Mouse (Mus musculus) intestine, embryonic 14.5 days (tissue): ENCODE data around the gene Rcbtb1. TPM values are rescaled to one million over a fixed set of nuclear protein-coding genes. Genes with fewer than 3 reads are reported as not detected.

Experiments
- ATAC-seq: fragments of 200-750 bp; cut with Nextera tagmentation; replicated peaks from 2 replicates; pipeline ENCODE4 v1.8.0; 2017; ENCODE audit warnings: low read depth, moderate number of reproducible peaks, moderate TSS enrichment, moderate library complexity; ENCODE audit not compliant: low FRiP score, low TSS enrichment
- DNase-seq: peaks from one replicate; pipeline ENCODE4 v3.0.0-alpha.2; 2018; ENCODE audit warnings: low spot score
- H3K27ac ChIP-seq: fragments of 300-500 bp; sonication (generic); 2 replicates; pipeline ENCODE4 v1.5.1; 2014; ENCODE audit warnings: low read depth, mild to moderate bottlenecking, control low read depth
- H3K27me3 ChIP-seq: fragments of 300-500 bp; sonication (generic); replicated peaks from 2 replicates; pipeline ENCODE4 v1.6.1; 2014; ENCODE audit warnings: low read length, control low read depth; ENCODE audit not compliant: control insufficient read depth, insufficient read depth
- H3K36me3 ChIP-seq: fragments of 300-500 bp; sonication (generic); 2 replicates; pipeline ENCODE4 v1.6.1; 2014; ENCODE audit warnings: low read length, control low read depth; ENCODE audit not compliant: control insufficient read depth, insufficient read depth
- H3K4me1 ChIP-seq: fragments of 300-500 bp; sonication (generic); replicated peaks from 2 replicates; pipeline ENCODE4 v1.6.1; 2014; ENCODE audit warnings: low read length, control low read depth, mixed read lengths; ENCODE audit not compliant: control insufficient read depth, insufficient read depth
- H3K4me2 ChIP-seq: fragments of 300-500 bp; sonication (generic); 2 replicates; pipeline ENCODE4 v1.6.1; 2014; ENCODE audit warnings: low read length
- H3K4me3 ChIP-seq: fragments of 300-500 bp; sonication (generic); 2 replicates; pipeline ENCODE4 v1.5.1; 2014; ENCODE audit warnings: low read depth, low read length, control low read depth, mixed read lengths
- H3K9ac ChIP-seq: fragments of 300-500 bp; sonication (generic); 2 replicates; pipeline ENCODE4 v1.6.1; 2014; ENCODE audit warnings: mild to moderate bottlenecking, low read length
- H3K9me3 ChIP-seq: fragments of 300-500 bp; sonication (generic); 2 replicates; pipeline ENCODE4 v1.6.1; 2016; ENCODE audit warnings: low read length, control low read depth; ENCODE audit not compliant: control insufficient read depth
- WGBS: fragments of 180-500 bp; shearing (Covaris S2); extraction: QIAGEN DNeasy Blood & Tissue Kit; methylation state at CpG from one replicate; pipeline ENCODE4 v1.1.7; 2014; 5-methylcytosine and 5-hydroxymethylcytosine counted together
- polyA plus RNA-seq: library from polyadenylated mRNA; unstranded; fragments of >200 nt; fragmentation: Nextera tagmentation; extraction: Ambion mirVana; gene quantifications from 2 replicates; pipeline ENCODE4 v1.2.1, GENCODE M21; 2014

Gene Rcbtb1
- polyA plus RNA-seq, result 69.3 and 76.2 TPM in 2 replicates

GRCm38 (mm10) chr14:59200711-59201603, at the start of gene Rcbtb1:
Rcbtb1 (plus strand) TSS chr14:59201209.
- ATAC-seq (peak; percentile 96), DNase-seq (peak; percentile 94)
- H3K27me3 ChIP-seq, result no peaks in the 10 kb centered on the region
- peak within 1 kb of the TSS; percentile 83 for H3K4me2 ChIP-seq
- no peaks in the 10 kb centered on the region for H3K36me3 ChIP-seq
- H3K4me3 ChIP-seq, result peak within 1 kb of the TSS; percentile 57
- peak within 1 kb of the TSS; percentile 92 for H3K27ac ChIP-seq
- H3K9me3 ChIP-seq, result no peaks in the 10 kb centered on the region
- H3K4me1 ChIP-seq, result peaks cover 23% of the 10 kb centered on the region
- peak within 1 kb of the TSS; percentile 76 for H3K9ac ChIP-seq
- WGBS, result under 1% methylated on average over 82 of the region's 96 CpGs

DNA sequence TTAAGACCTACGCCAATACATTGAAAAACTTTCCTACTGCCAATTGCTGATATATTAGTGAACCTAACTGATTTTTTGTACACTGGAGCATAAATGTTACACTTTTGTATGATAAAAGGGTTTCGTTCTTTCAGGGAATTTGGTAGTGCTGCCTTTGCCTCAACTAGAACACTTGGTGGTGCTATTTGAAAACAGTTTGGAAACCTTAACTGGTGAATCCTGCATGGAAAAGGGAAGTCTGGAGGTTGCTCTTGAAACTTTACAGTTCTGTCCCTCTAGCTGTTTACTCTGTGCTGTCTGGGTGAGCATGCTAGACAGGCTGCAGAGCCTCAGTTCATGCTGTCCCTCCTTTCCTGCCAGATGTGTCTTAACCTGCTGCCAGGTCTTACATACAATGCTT, 45.4 kb upstream of the Rcbtb1 start:
- DNase-seq, result no peak
- no peak overlapping the region for H3K4me2 ChIP-seq

DNA sequence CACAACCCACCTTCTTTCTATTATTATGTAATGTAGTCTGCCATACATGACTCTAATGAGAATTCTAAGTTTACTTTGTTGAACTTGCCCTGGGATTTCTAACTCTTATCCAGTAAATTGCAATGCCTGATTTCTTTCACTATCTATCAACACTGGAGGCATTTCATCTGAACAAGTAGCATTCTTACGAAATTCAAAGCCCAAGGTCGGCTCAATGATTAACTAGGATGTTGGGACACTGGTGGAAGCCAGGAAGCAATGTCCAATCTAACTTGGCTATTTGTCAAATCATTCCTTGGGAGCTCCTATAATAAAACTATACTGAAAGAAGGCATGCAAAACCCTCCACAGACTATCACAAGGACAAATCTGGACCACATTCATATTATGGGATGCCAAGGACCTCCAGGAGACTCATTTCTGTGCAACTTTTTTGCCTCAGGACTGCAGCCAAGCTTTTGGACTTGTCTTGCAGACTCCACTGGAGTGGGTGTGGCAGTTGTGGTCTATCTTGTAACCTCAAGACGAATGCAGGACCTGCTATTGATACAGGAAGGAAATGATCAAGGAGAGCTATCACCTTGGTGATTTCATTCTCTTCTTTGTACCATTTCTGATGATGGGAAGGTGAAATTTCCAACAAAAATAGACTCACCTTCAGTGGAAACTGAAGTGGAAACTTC, 43.9 kb upstream of the Rcbtb1 start:
- H3K36me3 ChIP-seq, result no peaks in the 10 kb centered on the region
- no peaks in the 10 kb centered on the region for H3K27me3 ChIP-seq
- no peak overlapping the region for H3K27ac ChIP-seq
- DNase-seq (peak; percentile 55), ATAC-seq (no peak)
- 55% methylated on average over 3 of the region's 3 CpGs for WGBS
- no peak overlapping the region for H3K9ac ChIP-seq
- H3K4me3 ChIP-seq, result no peak overlapping the region
- no peaks in the 10 kb centered on the region for H3K9me3 ChIP-seq
- no peak overlapping the region for H3K4me2 ChIP-seq
- H3K4me1 ChIP-seq, result no peaks in the 10 kb centered on the region

More for the DNA sequence above, 45.4 kb upstream of the Rcbtb1 start:
- H3K9ac ChIP-seq, result no peak overlapping the region
- no peak overlapping the region for H3K4me3 ChIP-seq
- H3K9me3 ChIP-seq, result no peaks in the 10 kb centered on the region
- no peaks in the 10 kb centered on the region for H3K36me3 ChIP-seq
- H3K27me3 ChIP-seq, result no peaks in the 10 kb centered on the region
- no peak for ATAC-seq
- no peak overlapping the region for H3K27ac ChIP-seq
- WGBS, result 71% methylated on average over 2 of the region's 2 CpGs
- H3K4me1 ChIP-seq, result no peaks in the 10 kb centered on the region

- Histone ChIP-seq H3K27me3 (no peaks in the 10 kb centered on the region), H3K4me2 (no peak within 1 kb of the TSS), H3K27ac (no peak within 1 kb of the TSS), H3K4me1 (no peaks in the 10 kb centered on the region), H3K4me3 (no peak within 1 kb of the TSS), H3K36me3 (no peaks in the 10 kb centered on the region), H3K9me3 (no peaks in the 10 kb centered on the region), H3K9ac (no peak within 1 kb of the TSS)
- DNase-seq (no peak), ATAC-seq (no peak)
- WGBS, result 87% methylated on average over 3 of the region's 3 CpGs
Observed at GRCm38 (mm10) chr14:59178649-59179048, 22.4 kb upstream of the Rcbtb1 start, which contains the start of gene Gm5142. Gm5142 (minus strand) TSS chr14:59178749.

DNA sequence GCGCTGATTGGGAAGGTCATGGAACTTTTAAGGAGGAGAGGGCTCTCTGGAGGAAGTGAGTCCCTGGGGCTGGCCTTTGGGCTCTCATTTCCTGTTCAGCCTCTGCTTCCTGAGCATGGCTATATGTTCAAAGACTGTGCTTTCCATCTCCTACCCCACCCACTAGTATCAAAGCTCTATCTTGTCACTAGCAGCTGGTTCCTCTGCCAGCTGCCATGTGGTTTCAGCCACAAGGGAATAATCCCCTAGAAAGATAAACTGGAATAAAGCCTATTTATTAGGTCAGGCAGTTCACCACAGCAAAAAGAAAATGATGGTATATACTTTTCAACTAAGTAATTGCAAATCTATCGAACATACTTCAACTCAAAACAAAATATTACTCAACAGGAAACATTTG, 18.3 kb upstream of the Rcbtb1 start:
- H3K27me3 ChIP-seq, result no peaks in the 10 kb centered on the region
- H3K4me2 ChIP-seq, result no peak overlapping the region
- 76% methylated on average over 2 of the region's 2 CpGs for WGBS
- H3K9ac ChIP-seq, result no peak overlapping the region
- ATAC-seq, result no peak
- H3K9me3 ChIP-seq, result no peaks in the 10 kb centered on the region
- DNase-seq, result no peak
- H3K4me1 ChIP-seq, result no peaks in the 10 kb centered on the region
- no peak overlapping the region for H3K4me3 ChIP-seq
- no peaks in the 10 kb centered on the region for H3K36me3 ChIP-seq
- no peak overlapping the region for H3K27ac ChIP-seq

- no peaks in the 10 kb centered on the region for H3K9me3 ChIP-seq
- DNase-seq, result no peak
- H3K27me3 ChIP-seq, result no peaks in the 10 kb centered on the region
- no peak overlapping the region for H3K27ac ChIP-seq
- H3K4me1 ChIP-seq, result no peaks in the 10 kb centered on the region
- no peak overlapping the region for H3K4me3 ChIP-seq
- no peak overlapping the region for H3K4me2 ChIP-seq
- H3K36me3 ChIP-seq, result no peaks in the 10 kb centered on the region
- ATAC-seq, result no peak
- no peak overlapping the region for H3K9ac ChIP-seq
Observed at GRCm38 (mm10) chr14:59185514-59185913, 15.5 kb upstream of the Rcbtb1 start.

GRCm38 (mm10) chr14:59186121-59186520, 14.9 kb upstream of the Rcbtb1 start:
- DNase-seq (no peak), ATAC-seq (no peak)
- Histone ChIP-seq H3K36me3 (no peaks in the 10 kb centered on the region), H3K4me3 (no peak overlapping the region), H3K9me3 (no peaks in the 10 kb centered on the region), H3K27ac (no peak overlapping the region), H3K4me1 (no peaks in the 10 kb centered on the region), H3K4me2 (no peak overlapping the region), H3K9ac (no peak overlapping the region), H3K27me3 (no peaks in the 10 kb centered on the region)
- 88% methylated on average over 2 of the region's 2 CpGs for WGBS

DNA sequence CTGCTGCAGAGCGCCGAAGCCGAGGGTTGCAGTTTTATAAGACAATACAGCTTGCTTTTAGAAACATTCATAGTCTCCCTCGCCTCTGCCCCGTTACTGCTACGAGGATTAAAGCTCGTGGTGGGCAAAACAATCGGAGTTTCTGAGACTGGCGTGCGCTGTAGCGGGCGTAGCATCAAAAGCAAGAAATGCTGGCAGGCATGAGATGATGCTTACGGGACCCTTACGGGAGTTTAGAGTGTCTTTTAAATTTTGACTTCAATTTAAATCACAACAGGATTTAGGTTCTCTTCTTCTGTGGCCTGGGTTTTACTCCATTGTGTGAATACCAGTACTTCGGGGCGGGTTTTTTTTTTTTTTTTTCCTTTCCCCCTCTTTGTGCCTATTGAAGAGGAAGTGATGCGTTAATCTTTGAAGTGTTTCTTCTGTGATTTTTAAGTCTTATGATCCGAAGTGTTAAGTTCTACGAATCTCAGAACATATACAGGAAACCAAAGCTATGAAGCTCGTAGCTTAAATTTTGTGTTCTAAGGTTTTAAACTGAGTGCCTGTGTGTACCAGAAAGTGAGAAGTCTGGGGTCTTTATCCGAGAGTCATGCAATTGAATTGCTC, 701 bp downstream of the Rcbtb1 start:
- Histone ChIP-seq H3K4me3 (peak overlapping the region; percentile 57), H3K27ac (peak overlapping the region; percentile 92), H3K9me3 (no peaks in the 10 kb centered on the region), H3K27me3 (no peaks in the 10 kb centered on the region), H3K36me3 (no peaks in the 10 kb centered on the region), H3K4me1 (peaks cover 23% of the 10 kb centered on the region), H3K9ac (peak overlapping the region; percentile 76), H3K4me2 (peak overlapping the region; percentile 83)
- ATAC-seq, result no peak
- WGBS, result 1% methylated on average over 21 of the region's 21 CpGs
- no peak for DNase-seq
